Mouse (Mus musculus) heart, embryonic 12.5 days (tissue): ENCODE measurements around the gene Wfdc3. TPM values are rescaled to one million over a fixed set of nuclear protein-coding genes. Genes with fewer than 3 reads are reported as not detected.

ENCODE experiments used
- ATAC-seq: fragments of 200-750 bp; cut with Nextera tagmentation; 2 replicates; pipeline ENCODE4 v1.8.0; 2017; ENCODE audit warnings: moderate TSS enrichment, moderate library complexity; ENCODE audit not compliant: insufficient number of reproducible peaks, low FRiP score
- H3K27ac ChIP-seq: fragments of 300-500 bp; sonication (generic); 2 replicates; pipeline ENCODE4 v1.5.1; 2016; ENCODE audit warnings: mild to moderate bottlenecking, moderate library complexity; ENCODE audit not compliant: poor library complexity, severe bottlenecking
- H3K27me3 ChIP-seq: fragments of 300-500 bp; sonication (generic); replicated peaks from 2 replicates; pipeline ENCODE4 v1.6.1; 2016; ENCODE audit warnings: mild to moderate bottlenecking, moderate library complexity
- H3K36me3 ChIP-seq: fragments of 300-500 bp; sonication (generic); 2 replicates; pipeline ENCODE4 v1.6.1; 2016; ENCODE audit warnings: mild to moderate bottlenecking, moderate library complexity
- H3K4me1 ChIP-seq: fragments of 300-500 bp; sonication (generic); replicated peaks from 2 replicates; pipeline ENCODE4 v1.6.1; 2016; ENCODE audit warnings: mild to moderate bottlenecking
- H3K4me2 ChIP-seq: fragments of 300-500 bp; sonication (generic); 2 replicates; pipeline ENCODE4 v1.6.1; 2016; ENCODE audit warnings: mild to moderate bottlenecking, moderate library complexity
- H3K4me3 ChIP-seq: fragments of 300-500 bp; sonication (generic); 2 replicates; pipeline ENCODE4 v1.5.1; 2016; ENCODE audit warnings: mild to moderate bottlenecking
- H3K9ac ChIP-seq: fragments of 300-500 bp; sonication (generic); 2 replicates; pipeline ENCODE4 v1.6.1; 2016; ENCODE audit warnings: mild to moderate bottlenecking, moderate library complexity
- H3K9me3 ChIP-seq: fragments of 300-500 bp; sonication (generic); replicated peaks from 2 replicates; pipeline ENCODE4 v1.6.1; 2016; ENCODE audit warnings: mild to moderate bottlenecking, moderate library complexity
- WGBS: fragments of 180-500 bp; shearing (Covaris S2); methylation state at CpG from one replicate; pipeline ENCODE4 v1.1.7; 2016; 5-methylcytosine and 5-hydroxymethylcytosine counted together
- polyA plus RNA-seq: library from polyadenylated mRNA; unstranded; fragments of >200 nt; fragmentation: Nextera tagmentation; extraction: Ambion mirVana; gene quantifications from 2 replicates; pipeline ENCODE4 v1.2.1, GENCODE M21; 2016

The Wfdc3 gene
- polyA plus RNA-seq = 0.32 and 0.71 TPM in 2 replicates

- H3K9me3 ChIP-seq = no peaks in the 10 kb centered on the region
- H3K4me3 ChIP-seq = peak within 1 kb of the TSS; percentile 97
- peak within 1 kb of the TSS; percentile 98 for H3K9ac ChIP-seq
- peak within 1 kb of the TSS; percentile 84 for H3K27ac ChIP-seq
- WGBS = under 1% methylated on average over 70 of the region's 70 CpGs
- no peaks in the 10 kb centered on the region for H3K27me3 ChIP-seq
- H3K4me1 ChIP-seq = peaks cover 27% of the 10 kb centered on the region
- peak within 1 kb of the TSS; percentile 93 for H3K4me2 ChIP-seq
- H3K36me3 ChIP-seq = peaks cover 34% of the 10 kb centered on the region
- peak; percentile 94 for ATAC-seq
Measured at GRCm38 (mm10) chr2:164745843-164746479, at the start of gene Wfdc3, which contains the start of gene Dnttip1. Gene Wfdc3 (minus strand): TSS chr2:164745931. Gene Dnttip1 (plus strand): TSS chr2:164745983.

- H3K36me3 ChIP-seq = peaks cover 81% of the 10 kb centered on the region
- no peak overlapping the region for H3K9ac ChIP-seq
- WGBS = 36% methylated on average over 5 of the region's 5 CpGs
- no peak overlapping the region for H3K4me3 ChIP-seq
- H3K9me3 ChIP-seq = no peaks in the 10 kb centered on the region
- H3K27me3 ChIP-seq = no peaks in the 10 kb centered on the region
- no peak overlapping the region for H3K4me2 ChIP-seq
- H3K4me1 ChIP-seq = peaks cover 12% of the 10 kb centered on the region
- peak; percentile 58; the same call in 1 of the 2 replicates for ATAC-seq
- no peak overlapping the region for H3K27ac ChIP-seq
Measured at GRCm38 (mm10) chr2:164794293-164794692, 48.6 kb upstream of the Wfdc3 start.

- Histone ChIP-seq H3K36me3 (peaks cover 80% of the 10 kb centered on the region), H3K4me2 (no peak overlapping the region), H3K4me1 (peaks cover 15% of the 10 kb centered on the region), H3K9me3 (no peaks in the 10 kb centered on the region), H3K9ac (peak overlapping the region; percentile 48; the same call in 1 of the 2 replicates), H3K4me3 (no peak overlapping the region), H3K27me3 (no peaks in the 10 kb centered on the region), H3K27ac (peak overlapping the region; percentile 68)
- 87% methylated on average over 2 of the region's 2 CpGs for WGBS
- no peak for ATAC-seq
Measured at GRCm38 (mm10) chr2:164793772-164794171, 48.0 kb upstream of the Wfdc3 start.

- Histone ChIP-seq H3K9ac (peak overlapping the region; percentile 48), H3K36me3 (peaks cover 79% of the 10 kb centered on the region), H3K9me3 (no peaks in the 10 kb centered on the region), H3K27me3 (no peaks in the 10 kb centered on the region), H3K4me1 (peaks cover 21% of the 10 kb centered on the region), H3K27ac (peak overlapping the region; percentile 68), H3K4me3 (no peak overlapping the region), H3K4me2 (no peak overlapping the region)
- ATAC-seq = 0 out of 2 replicates have a peak, but pooled peaks have one; percentile 20
- WGBS = 45% methylated on average over 3 of the region's 3 CpGs
Measured at GRCm38 (mm10) chr2:164793236-164793635, 47.5 kb upstream of the Wfdc3 start.

- H3K4me3 ChIP-seq = no peak overlapping the region
- no peaks in the 10 kb centered on the region for H3K27me3 ChIP-seq
- peaks cover 25% of the 10 kb centered on the region for H3K4me1 ChIP-seq
- 83% methylated on average over 12 of the region's 12 CpGs for WGBS
- no peaks in the 10 kb centered on the region for H3K9me3 ChIP-seq
- H3K36me3 ChIP-seq = peaks cover 76% of the 10 kb centered on the region
- no peak overlapping the region for H3K4me2 ChIP-seq
- peak overlapping the region; percentile 68 for H3K27ac ChIP-seq
- no peak for ATAC-seq
- peak overlapping the region; percentile 48; the same call in 1 of the 2 replicates for H3K9ac ChIP-seq
Measured at GRCm38 (mm10) chr2:164792400-164793190, 46.9 kb upstream of the Wfdc3 start.

GRCm38 (mm10) chr2:164791841-164792261 is 46.1 kb upstream of the Wfdc3 start:
- 87% methylated on average over 18 of the region's 18 CpGs for WGBS
- H3K9ac ChIP-seq = no peak overlapping the region
- no peak for ATAC-seq
- no peak overlapping the region for H3K4me3 ChIP-seq
- H3K36me3 ChIP-seq = peaks cover 72% of the 10 kb centered on the region
- no peak overlapping the region for H3K4me2 ChIP-seq
- H3K4me1 ChIP-seq = peaks cover 31% of the 10 kb centered on the region
- H3K27me3 ChIP-seq = no peaks in the 10 kb centered on the region
- H3K27ac ChIP-seq = no peak overlapping the region
- no peaks in the 10 kb centered on the region for H3K9me3 ChIP-seq

- no peaks in the 10 kb centered on the region for H3K27me3 ChIP-seq
- H3K27ac ChIP-seq = no peak overlapping the region
- H3K9me3 ChIP-seq = no peaks in the 10 kb centered on the region
- no peak overlapping the region for H3K9ac ChIP-seq
- H3K4me3 ChIP-seq = no peak overlapping the region
- no peak overlapping the region for H3K4me2 ChIP-seq
- peaks cover 58% of the 10 kb centered on the region for H3K36me3 ChIP-seq
- no peak for ATAC-seq
- H3K4me1 ChIP-seq = peaks cover 35% of the 10 kb centered on the region
- 67% methylated on average over 4 of the region's 4 CpGs for WGBS
Measured at GRCm38 (mm10) chr2:164790451-164790850, 44.7 kb upstream of the Wfdc3 start.

- H3K4me1 ChIP-seq = peaks cover 36% of the 10 kb centered on the region
- H3K4me3 ChIP-seq = no peak overlapping the region
- H3K9me3 ChIP-seq = no peaks in the 10 kb centered on the region
- no peak overlapping the region for H3K4me2 ChIP-seq
- peaks cover 47% of the 10 kb centered on the region for H3K36me3 ChIP-seq
- H3K9ac ChIP-seq = 0 out of 2 replicates have a peak overlapping the region, but pooled peaks have one; percentile 31
- 59% methylated on average over 4 of the region's 4 CpGs for WGBS
- no peak for ATAC-seq
- H3K27me3 ChIP-seq = no peaks in the 10 kb centered on the region
- H3K27ac ChIP-seq = no peak overlapping the region
Measured at GRCm38 (mm10) chr2:164788411-164788810, 42.7 kb upstream of the Wfdc3 start.

- 83% methylated on average over 10 of the region's 10 CpGs for WGBS
- ATAC-seq = no peak
- Histone ChIP-seq H3K9ac (0 out of 2 replicates have a peak overlapping the region, but pooled peaks have one; percentile 8), H3K36me3 (peaks cover 41% of the 10 kb centered on the region), H3K27ac (no peak overlapping the region), H3K4me2 (0 out of 2 replicates have a peak overlapping the region, but pooled peaks have one; percentile 4), H3K9me3 (no peaks in the 10 kb centered on the region), H3K4me1 (peaks cover 30% of the 10 kb centered on the region), H3K27me3 (no peaks in the 10 kb centered on the region), H3K4me3 (no peak overlapping the region)
Measured at GRCm38 (mm10) chr2:164787779-164788178, 42.0 kb upstream of the Wfdc3 start.

GRCm38 (mm10) chr2:164787032-164787431 is 41.3 kb upstream of the Wfdc3 start:
- no peak for ATAC-seq
- H3K4me3 ChIP-seq = peak overlapping the region; percentile 66
- H3K9me3 ChIP-seq = no peaks in the 10 kb centered on the region
- H3K4me1 ChIP-seq = peaks cover 29% of the 10 kb centered on the region
- no peaks in the 10 kb centered on the region for H3K27me3 ChIP-seq
- H3K27ac ChIP-seq = 0 out of 2 replicates have a peak overlapping the region, but pooled peaks have one; percentile 25
- H3K36me3 ChIP-seq = peaks cover 34% of the 10 kb centered on the region
- peak overlapping the region; percentile 83 for H3K9ac ChIP-seq
- 88% methylated on average over 3 of the region's 3 CpGs for WGBS
- H3K4me2 ChIP-seq = peak overlapping the region; percentile 78

GRCm38 (mm10) chr2:164786388-164786885 is 40.7 kb upstream of the Wfdc3 start:
- peaks cover 29% of the 10 kb centered on the region for H3K4me1 ChIP-seq
- 4% methylated on average over 15 of the region's 15 CpGs for WGBS
- no peak; the same call in 1 of the 2 replicates for ATAC-seq
- peaks cover 28% of the 10 kb centered on the region for H3K36me3 ChIP-seq
- peak overlapping the region; percentile 83 for H3K9ac ChIP-seq
- H3K4me3 ChIP-seq = peak overlapping the region; percentile 66
- H3K4me2 ChIP-seq = peak overlapping the region; percentile 78
- H3K27me3 ChIP-seq = no peaks in the 10 kb centered on the region
- peak overlapping the region; percentile 86 for H3K27ac ChIP-seq
- H3K9me3 ChIP-seq = no peaks in the 10 kb centered on the region
